Mouse (Mus musculus) adrenal gland, postnatal 25 days (tissue): ENCODE data around the gene Map2k1. TPM values are rescaled to one million over a fixed set of nuclear protein-coding genes. Genes with fewer than 3 reads are reported as not detected.

ENCODE experiments used
- DNase-seq: peaks from one replicate; pipeline ENCODE4 v3.0.0; 2021; ENCODE audit warnings: mixed read lengths
- total RNA-seq: library from RNA; stranded (reverse); gene quantifications from 2 replicates; pipeline ENCODE4 v1.2.3, GENCODE M21; 2021

The Map2k1 gene
- total RNA-seq, 1 experiment from 2014 or later = 68.3 TPM

- no peak for DNase-seq
Measured at GRCm38 (mm10) chr9:64249371-64249770, 4.1 kb downstream of the Map2k1 start.

- DNase-seq = no peak
Measured at GRCm38 (mm10) chr9:64242381-64242831, 11.0 kb downstream of the Map2k1 start.

- no peak for DNase-seq
Measured at GRCm38 (mm10) chr9:64240681-64241080, 12.8 kb downstream of the Map2k1 start.

- DNase-seq = no peak
Measured at GRCm38 (mm10) chr9:64240116-64240515, 13.3 kb downstream of the Map2k1 start.

- DNase-seq = no peak
Measured at GRCm38 (mm10) chr9:64236056-64236455, 17.4 kb downstream of the Map2k1 start.

GRCm38 (mm10) chr9:64234768-64235435 is 18.5 kb downstream of the Map2k1 start, which contains the start of gene Uchl4:
Gene Uchl4 (plus strand): TSS chr9:64235201.
- DNase-seq = no peak

GRCm38 (mm10) chr9:64233656-64234055 is 19.8 kb downstream of the Map2k1 start:
- DNase-seq = no peak

- no peak for DNase-seq
Measured at GRCm38 (mm10) chr9:64232257-64232957, 21.0 kb downstream of the Map2k1 start.

GRCm38 (mm10) chr9:64231674-64232073 is 21.8 kb downstream of the Map2k1 start:
- DNase-seq = no peak

- no peak for DNase-seq
Measured at GRCm38 (mm10) chr9:64231171-64231570, 22.3 kb downstream of the Map2k1 start.

- no peak for DNase-seq
Measured at GRCm38 (mm10) chr9:64228972-64229371, 24.5 kb downstream of the Map2k1 start.

GRCm38 (mm10) chr9:64227736-64228135 is 25.7 kb downstream of the Map2k1 start:
- no peak for DNase-seq

GRCm38 (mm10) chr9:64225805-64226204 is 27.6 kb downstream of the Map2k1 start:
- DNase-seq = no peak

- DNase-seq = no peak
Measured at GRCm38 (mm10) chr9:64222098-64222497, 31.3 kb downstream of the Map2k1 start.

GRCm38 (mm10) chr9:64221480-64221879 is 32.0 kb downstream of the Map2k1 start:
- DNase-seq = no peak

GRCm38 (mm10) chr9:64220603-64221002 is 32.8 kb downstream of the Map2k1 start:
- DNase-seq = no peak

GRCm38 (mm10) chr9:64219772-64220420 is 33.5 kb downstream of the Map2k1 start:
- DNase-seq = no peak

- DNase-seq = no peak
Measured at GRCm38 (mm10) chr9:64219305-64219704, 34.1 kb downstream of the Map2k1 start.

GRCm38 (mm10) chr9:64217887-64218286 is 35.5 kb downstream of the Map2k1 start:
- DNase-seq = no peak

GRCm38 (mm10) chr9:64216641-64217040 is 36.8 kb downstream of the Map2k1 start:
- DNase-seq = no peak

GRCm38 (mm10) chr9:64216090-64216489 is 37.3 kb downstream of the Map2k1 start:
- no peak for DNase-seq

- DNase-seq = no peak
Measured at GRCm38 (mm10) chr9:64214452-64214851, 39.0 kb downstream of the Map2k1 start.

GRCm38 (mm10) chr9:64207509-64208084 is 45.8 kb downstream of the Map2k1 start:
- DNase-seq = no peak
